Comparison of ENCODE assay signal across 20 mouse cellular contexts in genomic region chr2:90429782-90430181, GRCm38 (mm10). TPM values are rescaled to one million over a fixed set of nuclear protein-coding genes. Genes with fewer than 3 reads are reported as not detected.
A peak's percentile ranks its signal among the peaks of the same experiment; 100 is the strongest.
DNase-seq lines count a peak whose midpoint lies in the region; ATAC-seq and TF ChIP-seq lines count a peak whose summit lies in the region.
"Not testable (repeated sequence)": the region's sequence is repeated elsewhere in the genome, so short reads cannot be mapped to it uniquely, and the experiment has no call there.
"Had no signal": no experiment of that assay in that cellular context is flagged by ENCODE, and none has a peak within 500 bp of the region (broad histone marks: within the 10 kb centered on the region; RNA-seq: fewer than 3 reads in every experiment).

No protein-coding gene starts in this region.

- H3K4me2 ChIP-seq in forebrain, embryonic 11.5 days (ENCODE audit: low read depth, low read length, severe bottlenecking); intestine, embryonic 15.5 days (replicated peaks); limb, embryonic 13.5 days (replicated peaks); midbrain, embryonic 11.5 days; neural tube, embryonic 11.5 days (ENCODE audit: low read depth): not testable (repeated sequence)

- not testable (repeated sequence) for H3K27me3 ChIP-seq in G1E (ENCODE audit: insufficient read depth, low read length); forebrain, embryonic 11.5 days (ENCODE audit: control insufficient read depth, insufficient read depth, low read length); intestine, embryonic 15.5 days (replicated peaks); limb, embryonic 13.5 days; midbrain, embryonic 11.5 days (ENCODE audit: control insufficient read depth, insufficient read depth, low read length); neural tube, embryonic 11.5 days (ENCODE audit: control insufficient read depth, insufficient read depth, low read length)

- WGBS in forebrain, embryonic 11.5 days, result no CpG with 5 or more reads among the region's 4 CpGs
- no CpG with 5 or more reads among the region's 4 CpGs for WGBS in intestine, embryonic 15.5 days
- WGBS in limb, embryonic 13.5 days, result no CpG with 5 or more reads among the region's 4 CpGs
- no CpG with 5 or more reads among the region's 4 CpGs for WGBS in midbrain, embryonic 11.5 days
- WGBS in neural tube, embryonic 11.5 days, result no CpG with 5 or more reads among the region's 4 CpGs

- not testable (repeated sequence) for H3K9me3 ChIP-seq in G1E (replicated peaks); forebrain, embryonic 11.5 days (ENCODE audit: control insufficient read depth, low read length); intestine, embryonic 15.5 days; limb, embryonic 13.5 days; midbrain, embryonic 11.5 days (ENCODE audit: control insufficient read depth, low read length); neural tube, embryonic 11.5 days (ENCODE audit: control insufficient read depth, low read length)

- not testable (repeated sequence) for H3K9ac ChIP-seq in forebrain, embryonic 11.5 days (ENCODE audit: low read length); intestine, embryonic 15.5 days; limb, embryonic 13.5 days; midbrain, embryonic 11.5 days (ENCODE audit: low read length); neural tube, embryonic 11.5 days (ENCODE audit: low read length)

- not testable (repeated sequence) for H3K4me1 ChIP-seq in G1E (ENCODE audit: insufficient read depth, low read depth, low read length); forebrain, embryonic 11.5 days (replicated peaks; ENCODE audit: control insufficient read depth, insufficient read depth, low read length); intestine, embryonic 15.5 days (replicated peaks); limb, embryonic 13.5 days; midbrain, embryonic 11.5 days (ENCODE audit: control insufficient read depth, insufficient read depth, low read length); neural tube, embryonic 11.5 days (ENCODE audit: control insufficient read depth, insufficient read depth, low read length)

- H3K36me3 ChIP-seq in G1E (replicated peaks); forebrain, embryonic 11.5 days (ENCODE audit: control insufficient read depth, insufficient read depth, low read length); intestine, embryonic 15.5 days; limb, embryonic 13.5 days; midbrain, embryonic 11.5 days (ENCODE audit: control insufficient read depth, insufficient read depth, low read length); neural tube, embryonic 11.5 days (ENCODE audit: control insufficient read depth, insufficient read depth, low read length): not testable (repeated sequence)

- TF ChIP-seq CTCF in G1E (IDR thresholded peaks at IDR 0.05; ENCODE audit: low read depth, low read length), result not testable (repeated sequence)

- peak; percentile 40; the same call in 1 of the 2 replicates for ATAC-seq in G1E (ENCODE audit: extremely low read depth, insufficient number of reproducible peaks, low FRiP score, poor library complexity, severe bottlenecking)
- peak; percentile 49; the same call in 1 of the 2 replicates for ATAC-seq in forebrain, embryonic 11.5 days (replicated peaks; ENCODE audit: low FRiP score)
- peak; percentile 93 for ATAC-seq in granulocyte monocyte progenitor cell, adult 5-6 weeks (replicated peaks; ENCODE audit: poor library complexity, severe bottlenecking)
- ATAC-seq in intestine, embryonic 15.5 days, result peak; percentile 71
- peak; percentile 61; the same call in 1 of the 2 replicates for ATAC-seq in limb, embryonic 13.5 days (ENCODE audit: low FRiP score, low read depth)
- ATAC-seq in midbrain, embryonic 11.5 days (ENCODE audit: low FRiP score), result 0 out of 2 replicates have a peak, but pooled peaks have one; percentile 61
- 0 out of 2 replicates have a peak, but pooled peaks have one; percentile 53 for ATAC-seq in neural tube, embryonic 11.5 days (ENCODE audit: insufficient read depth, low FRiP score, low TSS enrichment)

- not testable (repeated sequence) for DNase-seq in G1E (ENCODE audit: low spot score); forebrain, embryonic 11.5 days (ENCODE audit: low spot score); midbrain, embryonic 11.5 days (ENCODE audit: low spot score, missing footprints); neural tube, embryonic 11.5 days (ENCODE audit: low spot score)

- H3K4me3 ChIP-seq in G1E (ENCODE audit: low read depth, low read length); forebrain, embryonic 11.5 days (ENCODE audit: low read depth, low read length); intestine, embryonic 15.5 days (replicated peaks); limb, embryonic 13.5 days; midbrain, embryonic 11.5 days (ENCODE audit: low read depth, low read length); neural tube, embryonic 11.5 days (ENCODE audit: low read depth, low read length): not testable (repeated sequence)

- H3K27ac ChIP-seq in forebrain, embryonic 11.5 days (ENCODE audit: low read depth, low read length); intestine, embryonic 15.5 days; limb, embryonic 13.5 days; midbrain, embryonic 11.5 days (ENCODE audit: low read depth, low read length); neural tube, embryonic 11.5 days (ENCODE audit: low read depth, low read length): not testable (repeated sequence)

RNA-seq across cellular contexts. Expression of gene Olfr1274-ps, which starts 31.3 kb away (rescaled TPM):
- total RNA-seq in G1E (2014; fragmentation: Nextera tagmentation), result not detected in 2 replicates
- 0.05 and 0.06 TPM in 2 replicates for total RNA-seq in G1E (2017)
- polyA plus RNA-seq in G1E (2012), result not detected in 2 replicates
- polyA plus RNA-seq in forebrain, embryonic 11.5 days (2014; fragmentation: Nextera tagmentation; extraction: Ambion mirVana), result not detected in 2 replicates
- total RNA-seq in granulocyte monocyte progenitor cell, adult 5-6 weeks (2014; fragmentation: Nextera tagmentation), result not detected in 2 replicates
- not detected in 2 replicates for total RNA-seq in granulocyte monocyte progenitor cell, adult 5-6 weeks (2017)
- polyA plus RNA-seq in intestine, embryonic 15.5 days (2015; fragmentation: Nextera tagmentation; extraction: Ambion mirVana), result not detected in 2 replicates
- polyA plus RNA-seq in limb, embryonic 13.5 days (2015; fragmentation: Nextera tagmentation; extraction: Ambion mirVana), result not detected in 2 replicates
- not detected in 2 replicates for polyA plus RNA-seq in midbrain, embryonic 11.5 days (2014; fragmentation: Nextera tagmentation; extraction: Ambion mirVana)
- polyA plus RNA-seq in neural tube, embryonic 11.5 days (2014; fragmentation: Nextera tagmentation; extraction: Ambion mirVana), result not detected in 2 replicates
- total RNA-seq: adrenal gland, postnatal 25 days; gastrocnemius, adult 8-10 months; heart, postnatal 4 days; layer of hippocampus, adult 2 months; layer of hippocampus, postnatal 25 days had no signal
- polyA plus RNA-seq: brain, embryonic 14.5 days; gonadal fat pad, adult 2 months; heart, embryonic 10.5 days; heart, embryonic 16.5 days; limb, embryonic 10.5 days; liver, embryonic 12.5 days; neural tube, embryonic 12.5 days; stomach, embryonic 14.5 days had no signal

Comparison
In these comparisons a context has a peak if more than half of its experiments do, and no peak if none do; other contexts are left out.
1. ATAC-seq: peak in every context shown above with its lines; median percentile 93 in granulocyte monocyte progenitor cell, adult 5-6 weeks; 71 in intestine, embryonic 15.5 days; 61 in limb, embryonic 13.5 days; 61 in midbrain, embryonic 11.5 days; 53 in neural tube, embryonic 11.5 days; 49 in forebrain, embryonic 11.5 days; 40 in G1E.